Mouse (Mus musculus): ENCODE data around the gene Rplp1.
A peak's percentile ranks its signal among the peaks of the same experiment; 100 is the strongest.

Rplp1 gene

GRCm38 (mm10) chr9:61914203-61914916 is at the start of gene Rplp1:
Rplp1 (minus strand) TSS chr9:61914542.
- peak; percentile 94 for DNase-seq (ENCODE audit: low spot score)

GRCm38 (mm10) chr9:61963356-61963755 is 49.0 kb upstream of the Rplp1 start:
- no peak for DNase-seq (ENCODE audit: low spot score)

- no peak for DNase-seq (ENCODE audit: low spot score)
Measured at GRCm38 (mm10) chr9:61961181-61961580, 46.8 kb upstream of the Rplp1 start.

GRCm38 (mm10) chr9:61960753-61961152 is 46.4 kb upstream of the Rplp1 start:
- DNase-seq (ENCODE audit: low spot score) = peak; percentile 23

GRCm38 (mm10) chr9:61959921-61960569 is 45.7 kb upstream of the Rplp1 start:
- DNase-seq (ENCODE audit: low spot score) = no peak

GRCm38 (mm10) chr9:61954707-61955106 is 40.4 kb upstream of the Rplp1 start:
- no peak for DNase-seq (ENCODE audit: low spot score)

GRCm38 (mm10) chr9:61952241-61952640 is 37.9 kb upstream of the Rplp1 start:
- DNase-seq (ENCODE audit: low spot score) = no peak

- DNase-seq (ENCODE audit: low spot score) = peak; percentile 73
Measured at GRCm38 (mm10) chr9:61947402-61948346, 33.3 kb upstream of the Rplp1 start.

- peak; percentile 98 for DNase-seq (ENCODE audit: low spot score)
Measured at GRCm38 (mm10) chr9:61946623-61947401, 32.5 kb upstream of the Rplp1 start, which contains the start of gene Kif23. Kif23 (minus strand) TSS chr9:61946774.

- DNase-seq (ENCODE audit: low spot score) = peak; percentile 47
Measured at GRCm38 (mm10) chr9:61945973-61946611, 31.8 kb upstream of the Rplp1 start.

GRCm38 (mm10) chr9:61941054-61941453 is 26.7 kb upstream of the Rplp1 start:
- no peak for DNase-seq (ENCODE audit: low spot score)

- DNase-seq (ENCODE audit: low spot score) = no peak
Measured at GRCm38 (mm10) chr9:61933333-61933732, 19.0 kb upstream of the Rplp1 start.

- no peak for DNase-seq (ENCODE audit: low spot score)
Measured at GRCm38 (mm10) chr9:61932009-61932408, 17.7 kb upstream of the Rplp1 start.

- DNase-seq (ENCODE audit: low spot score) = no peak
Measured at GRCm38 (mm10) chr9:61925086-61925660, 10.8 kb upstream of the Rplp1 start.

GRCm38 (mm10) chr9:61920331-61920730 is 6.0 kb upstream of the Rplp1 start:
- no peak for DNase-seq (ENCODE audit: low spot score)

GRCm38 (mm10) chr9:61919464-61919863 is 5.1 kb upstream of the Rplp1 start:
- no peak for DNase-seq (ENCODE audit: low spot score)

- no peak for DNase-seq (ENCODE audit: low spot score)
Measured at GRCm38 (mm10) chr9:61917436-61917835, 3.1 kb upstream of the Rplp1 start.

GRCm38 (mm10) chr9:61916986-61917385 is 2.6 kb upstream of the Rplp1 start:
- no peak for DNase-seq (ENCODE audit: low spot score)

- no peak for DNase-seq (ENCODE audit: low spot score)
Measured at GRCm38 (mm10) chr9:61915393-61916005, 1.2 kb upstream of the Rplp1 start.

GRCm38 (mm10) chr9:61914917-61915300 is 567 bp upstream of the Rplp1 start:
- no peak for DNase-seq (ENCODE audit: low spot score)

Measured in ovary, postnatal 36 days (tissue).